Mouse (Mus musculus) liver, postnatal 0 days (tissue): ENCODE measurements at regions not wholly inside any gene's neighbourhood (a gene's known extent, or its start where the extent isn't known, plus 50 kb on each side); places are given as distances from the start of the nearest gene placed in this dataset.

ENCODE experiments used
- CTCF ChIP-seq: sonication (generic); IDR thresholded peaks from 2 replicates; pipeline ENCODE4 v1.5.1; 2016; ENCODE audit warnings: antibody characterized with exemption, low read depth
- EP300 ChIP-seq: IDR thresholded peaks from 2 replicates; pipeline ENCODE4 v1.6.1; 2016; ENCODE audit warnings: antibody characterized with exemption, low read depth, mild to moderate bottlenecking

DNA sequence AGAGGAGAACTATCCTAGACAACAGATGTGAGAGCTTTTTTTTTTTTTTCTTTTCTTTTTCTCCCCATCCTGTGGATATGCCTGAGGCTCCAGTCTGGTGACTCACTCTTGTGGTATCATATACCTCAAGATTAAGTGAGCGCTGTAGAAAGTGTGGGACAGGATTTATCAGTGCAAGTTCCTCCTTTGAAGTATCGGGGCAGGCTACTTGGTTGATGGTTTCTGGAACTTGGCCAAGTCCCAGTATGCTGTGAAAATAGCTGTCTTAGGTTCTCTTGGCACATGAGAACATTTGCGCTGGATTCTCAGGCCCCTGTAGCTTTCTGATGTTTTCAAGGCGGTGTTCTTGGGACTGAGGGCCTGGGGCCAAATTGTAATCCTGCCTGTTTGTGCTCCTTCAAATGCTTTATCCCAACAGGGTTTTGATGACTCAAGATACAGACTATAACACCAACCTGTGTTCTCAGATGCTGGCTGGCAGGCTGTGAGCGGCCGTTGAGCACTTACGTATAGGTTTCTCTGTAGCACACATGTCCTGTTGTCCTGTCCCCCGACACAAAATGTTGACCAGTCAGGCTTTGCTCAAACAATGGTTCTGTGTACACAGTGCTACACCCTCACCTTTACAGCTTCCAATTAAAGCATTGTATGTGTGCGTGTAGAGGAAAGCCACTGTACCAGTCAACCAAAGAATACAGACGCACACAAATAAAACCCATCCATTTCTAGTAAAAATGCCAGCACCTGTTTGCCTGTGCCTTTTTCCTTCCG, 226.4 kb downstream of the Gm10260 start:
- TF ChIP-seq CTCF (no peak), EP300 (no peak)
